Mouse (Mus musculus) hindbrain, embryonic 14.5 days (tissue): ENCODE measurements at regions not wholly inside any gene's neighbourhood (a gene's known extent, or its start where the extent isn't known, plus 50 kb on each side); places are given as distances from the start of the nearest gene placed in this dataset.

Experiments
- ATAC-seq: fragments of 200-750 bp; cut with Nextera tagmentation; 2 replicates; pipeline ENCODE4 v1.8.0; 2017; ENCODE audit warnings: moderate number of reproducible peaks, mild to moderate bottlenecking, moderate TSS enrichment, moderate library complexity; ENCODE audit not compliant: low FRiP score
- DNase-seq: peaks from one replicate; pipeline ENCODE4 v3.0.0-alpha.2; 2015; ENCODE audit warnings: low spot score
- H3K27ac ChIP-seq: fragments of 300-500 bp; sonication (generic); 2 replicates; pipeline ENCODE4 v1.5.1; 2014; ENCODE audit warnings: mild to moderate bottlenecking, moderate library complexity
- H3K27me3 ChIP-seq: fragments of 300-500 bp; sonication (generic); 2 replicates; pipeline ENCODE4 v1.6.1; 2014; ENCODE audit warnings: mild to moderate bottlenecking, low read length, mixed read lengths; ENCODE audit not compliant: control insufficient read depth, insufficient read depth
- H3K36me3 ChIP-seq: fragments of 300-500 bp; sonication (generic); replicated peaks from 2 replicates; pipeline ENCODE4 v1.6.1; 2014; ENCODE audit not compliant: control insufficient read depth, insufficient read depth
- H3K4me1 ChIP-seq: fragments of 300-500 bp; sonication (generic); replicated peaks from 2 replicates; pipeline ENCODE4 v1.6.1; 2014; ENCODE audit warnings: antibody characterized with exemption, low read length, mixed read lengths; ENCODE audit not compliant: control insufficient read depth, insufficient read depth
- H3K4me2 ChIP-seq: fragments of 300-500 bp; sonication (generic); replicated peaks from 2 replicates; pipeline ENCODE4 v1.6.1; 2014; ENCODE audit warnings: mild to moderate bottlenecking, moderate library complexity
- H3K4me3 ChIP-seq: fragments of 300-500 bp; sonication (generic); replicated peaks from 2 replicates; pipeline ENCODE4 v1.5.1; 2014; ENCODE audit warnings: mild to moderate bottlenecking, low read length
- H3K9ac ChIP-seq: fragments of 300-500 bp; sonication (generic); 2 replicates; pipeline ENCODE4 v1.6.1; 2014
- H3K9me3 ChIP-seq: fragments of 300-500 bp; sonication (generic); 2 replicates; pipeline ENCODE4 v1.6.1; 2016; ENCODE audit warnings: low read length; ENCODE audit not compliant: control insufficient read depth
- WGBS: fragments of 180-500 bp; shearing (Covaris S2); extraction: QIAGEN DNeasy Blood & Tissue Kit; methylation state at CpG from one replicate; pipeline ENCODE4 v1.1.7; 2014; 5-methylcytosine and 5-hydroxymethylcytosine counted together

- Histone ChIP-seq H3K4me1 (no peaks in the 10 kb centered on the region), H3K27me3 (no peaks in the 10 kb centered on the region), H3K36me3 (no peaks in the 10 kb centered on the region), H3K27ac (no peak overlapping the region), H3K9me3 (no peaks in the 10 kb centered on the region), H3K4me2 (no peak overlapping the region), H3K4me3 (no peak overlapping the region), H3K9ac (no peak overlapping the region)
- ATAC-seq (no peak), DNase-seq (no peak)
- 86% methylated on average over 3 of the region's 3 CpGs for WGBS
These were observed 80.2 kb upstream of the Shisa6 start for GRCm38 (mm10) chr11:66605998-66606397.

GRCm38 (mm10) chr11:66606646-66607045, 80.9 kb upstream of the Shisa6 start:
- no peak overlapping the region for H3K4me3 ChIP-seq
- ATAC-seq (no peak), DNase-seq (no peak)
- no peak overlapping the region for H3K27ac ChIP-seq
- no peak overlapping the region for H3K9ac ChIP-seq
- 48% methylated on average over 9 of the region's 9 CpGs for whole genome bisulfite sequencing
- no peaks in the 10 kb centered on the region for H3K4me1 ChIP-seq
- no peaks in the 10 kb centered on the region for H3K9me3 ChIP-seq
- H3K4me2 ChIP-seq = no peak overlapping the region
- no peaks in the 10 kb centered on the region for H3K36me3 ChIP-seq
- no peaks in the 10 kb centered on the region for H3K27me3 ChIP-seq

- Histone ChIP-seq H3K27ac (no peak overlapping the region), H3K9ac (no peak overlapping the region), H3K9me3 (no peaks in the 10 kb centered on the region), H3K4me3 (no peak overlapping the region), H3K27me3 (no peaks in the 10 kb centered on the region), H3K36me3 (no peaks in the 10 kb centered on the region), H3K4me1 (no peaks in the 10 kb centered on the region), H3K4me2 (no peak overlapping the region)
- WGBS = 92% methylated on average over 2 of the region's 2 CpGs
- DNase-seq = no peak
- ATAC-seq = no peak
These were observed 84.0 kb upstream of the Shisa6 start for GRCm38 (mm10) chr11:66609733-66610132.

GRCm38 (mm10) chr11:66613150-66613549, 87.4 kb upstream of the Shisa6 start:
- Histone ChIP-seq H3K4me2 (no peak overlapping the region), H3K4me3 (no peak overlapping the region), H3K9me3 (no peaks in the 10 kb centered on the region), H3K9ac (no peak overlapping the region), H3K4me1 (no peaks in the 10 kb centered on the region), H3K36me3 (no peaks in the 10 kb centered on the region), H3K27ac (no peak overlapping the region), H3K27me3 (no peaks in the 10 kb centered on the region)
- ATAC-seq (no peak), DNase-seq (peak; percentile 40)
- 9% methylated on average over 6 of the region's 6 CpGs for WGBS

GRCm38 (mm10) chr11:66625491-66625890, 99.7 kb upstream of the Shisa6 start:
- WGBS = 92% methylated on average over 4 of the region's 4 CpGs
- H3K4me1 ChIP-seq = no peaks in the 10 kb centered on the region

GRCm38 (mm10) chr11:66656810-66657209, 131.0 kb upstream of the Shisa6 start:
- 94% methylated on average over 3 of the region's 3 CpGs for WGBS
- ATAC-seq (no peak), DNase-seq (no peak)
- Histone ChIP-seq H3K9ac (no peak overlapping the region), H3K27me3 (no peaks in the 10 kb centered on the region), H3K4me3 (no peak overlapping the region), H3K4me1 (no peaks in the 10 kb centered on the region), H3K27ac (no peak overlapping the region), H3K9me3 (no peaks in the 10 kb centered on the region), H3K36me3 (no peaks in the 10 kb centered on the region), H3K4me2 (no peak overlapping the region)

More at GRCm38 (mm10) chr11:66625491-66625890, 99.7 kb upstream of the Shisa6 start:
- Histone ChIP-seq H3K9me3 (no peaks in the 10 kb centered on the region), H3K36me3 (no peaks in the 10 kb centered on the region), H3K4me3 (no peak overlapping the region), H3K9ac (no peak overlapping the region), H3K27me3 (no peaks in the 10 kb centered on the region), H3K4me2 (no peak overlapping the region), H3K27ac (no peak overlapping the region)
- ATAC-seq (no peak), DNase-seq (no peak)

GRCm38 (mm10) chr11:66674581-66674980, 148.8 kb upstream of the Shisa6 start:
- Histone ChIP-seq H3K4me3 (no peak overlapping the region), H3K27ac (no peak overlapping the region), H3K9me3 (no peaks in the 10 kb centered on the region), H3K27me3 (no peaks in the 10 kb centered on the region), H3K36me3 (no peaks in the 10 kb centered on the region), H3K4me2 (no peak overlapping the region), H3K4me1 (no peaks in the 10 kb centered on the region), H3K9ac (no peak overlapping the region)
- DNase-seq (no peak), ATAC-seq (no peak)
- 58% methylated on average over 2 of the region's 2 CpGs for WGBS

- no peaks in the 10 kb centered on the region for H3K4me1 ChIP-seq
- H3K27me3 ChIP-seq = no peaks in the 10 kb centered on the region
- ATAC-seq = peak; percentile 46; the same call in 1 of the 2 replicates
- peak; percentile 40 for DNase-seq
- peak overlapping the region; percentile 26; the same call in 1 of the 2 replicates for H3K27ac ChIP-seq
- H3K9ac ChIP-seq = no peak overlapping the region
- no peak overlapping the region for H3K4me2 ChIP-seq
- no peaks in the 10 kb centered on the region for H3K9me3 ChIP-seq
- H3K4me3 ChIP-seq = no peak overlapping the region
- 62% methylated on average over 4 of the region's 4 CpGs for WGBS
- H3K36me3 ChIP-seq = no peaks in the 10 kb centered on the region
These were observed 154.4 kb upstream of the Shisa6 start for GRCm38 (mm10) chr11:66680057-66680621.

GRCm38 (mm10) chr11:66681892-66682291, 156.1 kb upstream of the Shisa6 start:
- no peak for ATAC-seq
- Histone ChIP-seq H3K9ac (no peak overlapping the region), H3K27ac (no peak overlapping the region), H3K4me1 (no peaks in the 10 kb centered on the region), H3K27me3 (no peaks in the 10 kb centered on the region), H3K4me2 (no peak overlapping the region), H3K36me3 (no peaks in the 10 kb centered on the region), H3K9me3 (no peaks in the 10 kb centered on the region), H3K4me3 (no peak overlapping the region)
- DNase-seq = no peak
- 92% methylated on average over 4 of the region's 4 CpGs for WGBS

GRCm38 (mm10) chr11:66684181-66684580, 158.4 kb upstream of the Shisa6 start:
- H3K27ac ChIP-seq = no peak overlapping the region
- H3K36me3 ChIP-seq = no peaks in the 10 kb centered on the region
- ATAC-seq (no peak), DNase-seq (no peak)
- H3K27me3 ChIP-seq = no peaks in the 10 kb centered on the region
- WGBS = 73% methylated on average over 4 of the region's 4 CpGs
- no peak overlapping the region for H3K4me2 ChIP-seq
- H3K4me1 ChIP-seq = no peaks in the 10 kb centered on the region
- H3K9ac ChIP-seq = no peak overlapping the region
- no peaks in the 10 kb centered on the region for H3K9me3 ChIP-seq
- no peak overlapping the region for H3K4me3 ChIP-seq
